Mouse (Mus musculus): Measurements from ENCODE around the gene Prkg1.

- TF ChIP-seq CTCF (IDR thresholded peaks at IDR 0.05; ENCODE audit: control insufficient read depth, insufficient read depth, low read length) (no peak), POLR2A (IDR thresholded peaks at IDR 0.05; ENCODE audit: borderline replicate concordance, control insufficient read depth, low read depth, low read length) (no peak)
These were observed 109.0 kb downstream of the Prkg1 start for GRCm38 (mm10) chr19:31655826-31656225.

All from bone marrow, adult 2 months (tissue).